Comparison of ENCODE assay signal across 22 mouse cellular contexts in genomic region chr7:122873386-122873785, GRCm38 (mm10).
"Had no signal": no experiment of that assay in that cellular context is flagged by ENCODE, and none has a peak within 500 bp of the region (broad histone marks: within the 10 kb centered on the region; RNA-seq: fewer than 3 reads in every experiment).

No protein-coding gene starts in this region.

- H3K4me1 ChIP-seq: limb, embryonic 12.5 days; limb, embryonic 15.5 days; liver, embryonic 12.5 days; liver, embryonic 15.5 days; lung, embryonic 15.5 days; midbrain, embryonic 12.5 days; midbrain, embryonic 15.5 days; neural tube, embryonic 12.5 days; neural tube, embryonic 15.5 days had no signal

- DNase-seq: kidney, adult 11 months; kidney, adult 8-10 months; left cerebral cortex, postnatal 4 days; lung, postnatal 10 days; right cerebral cortex, adult 18-20 months; right cerebral cortex, postnatal 14 days; right cerebral cortex, postnatal 4 days; thymus, adult 2 months; thymus, postnatal 14 days; thymus, postnatal 4 days had no signal

- ATAC-seq: liver, embryonic 12.5 days; midbrain, embryonic 15.5 days had no signal

- H3K4me2 ChIP-seq: limb, embryonic 12.5 days; limb, embryonic 15.5 days; liver, embryonic 12.5 days; liver, embryonic 15.5 days; lung, embryonic 15.5 days; midbrain, embryonic 12.5 days; midbrain, embryonic 15.5 days; neural tube, embryonic 12.5 days; neural tube, embryonic 15.5 days had no signal

- H3K4me3 ChIP-seq: limb, embryonic 12.5 days; limb, embryonic 15.5 days; liver, embryonic 12.5 days; liver, embryonic 15.5 days; lung, embryonic 15.5 days; midbrain, embryonic 12.5 days; midbrain, embryonic 15.5 days; neural tube, embryonic 12.5 days; neural tube, embryonic 15.5 days had no signal

- H3K9ac ChIP-seq: limb, embryonic 12.5 days; limb, embryonic 15.5 days; liver, embryonic 12.5 days; liver, embryonic 15.5 days; lung, embryonic 15.5 days; midbrain, embryonic 12.5 days; midbrain, embryonic 15.5 days; neural tube, embryonic 12.5 days; neural tube, embryonic 15.5 days had no signal

- H3K27me3 ChIP-seq: limb, embryonic 12.5 days; limb, embryonic 15.5 days; liver, embryonic 12.5 days; liver, embryonic 15.5 days; lung, embryonic 15.5 days; midbrain, embryonic 12.5 days; midbrain, embryonic 15.5 days; neural tube, embryonic 12.5 days; neural tube, embryonic 15.5 days had no signal

- H3K27ac ChIP-seq: kidney, postnatal 0 days; limb, embryonic 12.5 days; limb, embryonic 15.5 days; liver, embryonic 12.5 days; liver, embryonic 15.5 days; lung, embryonic 15.5 days; macrophage; midbrain, embryonic 12.5 days; midbrain, embryonic 15.5 days; neural tube, embryonic 12.5 days; neural tube, embryonic 15.5 days; stomach, postnatal 0 days had no signal

- H3K36me3 ChIP-seq: limb, embryonic 12.5 days; limb, embryonic 15.5 days; liver, embryonic 12.5 days; liver, embryonic 15.5 days; lung, embryonic 15.5 days; midbrain, embryonic 12.5 days; midbrain, embryonic 15.5 days; neural tube, embryonic 12.5 days; neural tube, embryonic 15.5 days had no signal

- H3K9me3 ChIP-seq: limb, embryonic 12.5 days; limb, embryonic 15.5 days; liver, embryonic 12.5 days; liver, embryonic 15.5 days; lung, embryonic 15.5 days; midbrain, embryonic 12.5 days; midbrain, embryonic 15.5 days; neural tube, embryonic 12.5 days; neural tube, embryonic 15.5 days had no signal
